In genomic region chr3:156992811-156993210, GRCm38 (mm10) we compare ENCODE assay signal across 11 mouse cellular contexts.
"Had no signal": no experiment of that assay in that cellular context is flagged by ENCODE, and none has a peak within 500 bp of the region (broad histone marks: within the 10 kb centered on the region; RNA-seq: fewer than 3 reads in every experiment).

No protein-coding gene starts in this region.

- DNase-seq: kidney, adult 18-20 months; kidney, postnatal 10 days; kidney, postnatal 4 days; liver; liver, embryonic 13.5 days; liver, postnatal 0 days; midbrain, embryonic 14.5 days; spleen, adult 18-20 months; thymus, adult 2 months; thymus, postnatal 25 days had no signal

- ATAC-seq: intestine, embryonic 15.5 days; liver, postnatal 0 days had no signal
